Mouse (Mus musculus): ENCODE data around the gene Mrps22.

GRCm38 (mm10) chr9:98583852-98584251 lies 17.6 kb downstream of the Mrps22 start:
- TF ChIP-seq CTCF (IDR thresholded peaks at IDR 0.05; ENCODE audit: low read depth), result no peak
- TF ChIP-seq EP300 (IDR thresholded peaks at IDR 0.05; ENCODE audit: low read depth), result no peak

All from heart, postnatal 0 days (tissue).